Mouse (Mus musculus): Measurements from ENCODE around the gene Arap2.

DNA sequence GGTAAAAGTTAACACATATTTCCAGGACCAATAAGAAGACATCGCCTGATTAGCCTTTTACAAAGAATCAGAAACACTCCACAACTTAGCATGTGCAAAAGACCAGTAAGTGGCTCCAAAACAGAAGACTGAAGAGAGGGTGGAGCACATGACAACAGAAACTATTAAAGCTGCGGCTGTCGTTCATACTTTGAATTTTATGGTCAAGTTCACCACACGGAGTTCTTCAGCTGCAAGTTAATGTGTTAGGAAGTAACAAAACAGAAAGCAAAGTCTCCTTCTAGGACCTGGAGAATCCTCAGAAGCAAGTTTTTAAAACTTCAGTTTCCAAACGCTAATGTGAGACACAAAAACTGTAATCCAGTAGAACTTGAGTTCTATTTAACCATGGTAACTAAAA lies 1.8 kb downstream of the Arap2 start:
- TF ChIP-seq CTCF (IDR thresholded peaks at IDR 0.05; ENCODE audit: borderline replicate concordance, control insufficient read depth, extremely low read depth, insufficient read depth, low read length, poor library complexity) (no peak), POLR2A (IDR thresholded peaks at IDR 0.05; ENCODE audit: control insufficient read depth, extremely low read depth, insufficient read depth, low read length, poor library complexity) (no peak)

All from thymus, adult 2 months (tissue).